Mouse (Mus musculus) CH12.LX (cell line): ENCODE measurements at regions not wholly inside any gene's neighbourhood (a gene's known extent, or its start where the extent isn't known, plus 50 kb on each side); places are given as distances from the start of the nearest gene placed in this dataset.

Experiments
- CHD1 ChIP-seq: IDR thresholded peaks from 2 replicates; pipeline ENCODE4 v1.6.1; 2012; ENCODE audit warnings: low read depth, low read length, improper control_type of control experiment, inconsistent platforms
- CTCF ChIP-seq, 2 experiments: IDR thresholded peaks in 1 of 2; conservative IDR thresholded peaks in 1 of 2; 2 replicates each; pipeline ENCODE4 v1.5.1; 2011 to 2012; ENCODE audit warnings: low read depth in 2 of 2, low read length in 2 of 2, improper control_type of control experiment in 1 of 2, inconsistent platforms in 1 of 2, mild to moderate bottlenecking in 1 of 2, moderate library complexity in 1 of 2
- E2F4 ChIP-seq: IDR thresholded peaks from 2 replicates; pipeline ENCODE4 v1.6.1; 2011; ENCODE audit warnings: low read depth, low read length, improper control_type of control experiment; ENCODE audit not compliant: insufficient replicate concordance
- EP300 ChIP-seq: IDR thresholded peaks from 2 replicates; pipeline ENCODE4 v1.6.1; 2011; ENCODE audit warnings: low read length, improper control_type of control experiment
- ETS1 ChIP-seq: conservative IDR thresholded peaks from 2 replicates; pipeline ENCODE4 v1.6.1; 2012; ENCODE audit warnings: low read depth, mild to moderate bottlenecking, inconsistent platforms, low read length, improper control_type of control experiment, moderate library complexity
- MAFK ChIP-seq: IDR thresholded peaks from 2 replicates; pipeline ENCODE4 v1.6.1; 2011; ENCODE audit warnings: low read length, improper control_type of control experiment; ENCODE audit not compliant: insufficient replicate concordance
- MAX ChIP-seq: IDR thresholded peaks from 2 replicates; pipeline ENCODE4 v1.6.1; 2011; ENCODE audit warnings: low read length, improper control_type of control experiment
- POLR2A ChIP-seq: IDR thresholded peaks from 2 replicates; pipeline ENCODE4 v1.6.1; 2011; ENCODE audit warnings: low read depth, mild to moderate bottlenecking, improper control_type of control experiment, low read length
- SMC3 ChIP-seq: IDR thresholded peaks from 2 replicates; pipeline ENCODE4 v1.6.1; 2011; ENCODE audit warnings: low read depth, low read length, improper control_type of control experiment
- USF2 ChIP-seq: conservative IDR thresholded peaks from 2 replicates; pipeline ENCODE4 v1.6.1; 2011; ENCODE audit warnings: low read depth, low read length, improper control_type of control experiment
- ZC3H11A ChIP-seq: IDR thresholded peaks from 2 replicates; pipeline ENCODE4 v1.6.1; 2012; ENCODE audit warnings: low read depth, mild to moderate bottlenecking, inconsistent platforms, low read length, improper control_type of control experiment
- ZKSCAN1 ChIP-seq: IDR thresholded peaks from 2 replicates; pipeline ENCODE4 v1.6.1; 2012; ENCODE audit warnings: low read depth, inconsistent platforms, low read length, improper control_type of control experiment, borderline replicate concordance

DNA sequence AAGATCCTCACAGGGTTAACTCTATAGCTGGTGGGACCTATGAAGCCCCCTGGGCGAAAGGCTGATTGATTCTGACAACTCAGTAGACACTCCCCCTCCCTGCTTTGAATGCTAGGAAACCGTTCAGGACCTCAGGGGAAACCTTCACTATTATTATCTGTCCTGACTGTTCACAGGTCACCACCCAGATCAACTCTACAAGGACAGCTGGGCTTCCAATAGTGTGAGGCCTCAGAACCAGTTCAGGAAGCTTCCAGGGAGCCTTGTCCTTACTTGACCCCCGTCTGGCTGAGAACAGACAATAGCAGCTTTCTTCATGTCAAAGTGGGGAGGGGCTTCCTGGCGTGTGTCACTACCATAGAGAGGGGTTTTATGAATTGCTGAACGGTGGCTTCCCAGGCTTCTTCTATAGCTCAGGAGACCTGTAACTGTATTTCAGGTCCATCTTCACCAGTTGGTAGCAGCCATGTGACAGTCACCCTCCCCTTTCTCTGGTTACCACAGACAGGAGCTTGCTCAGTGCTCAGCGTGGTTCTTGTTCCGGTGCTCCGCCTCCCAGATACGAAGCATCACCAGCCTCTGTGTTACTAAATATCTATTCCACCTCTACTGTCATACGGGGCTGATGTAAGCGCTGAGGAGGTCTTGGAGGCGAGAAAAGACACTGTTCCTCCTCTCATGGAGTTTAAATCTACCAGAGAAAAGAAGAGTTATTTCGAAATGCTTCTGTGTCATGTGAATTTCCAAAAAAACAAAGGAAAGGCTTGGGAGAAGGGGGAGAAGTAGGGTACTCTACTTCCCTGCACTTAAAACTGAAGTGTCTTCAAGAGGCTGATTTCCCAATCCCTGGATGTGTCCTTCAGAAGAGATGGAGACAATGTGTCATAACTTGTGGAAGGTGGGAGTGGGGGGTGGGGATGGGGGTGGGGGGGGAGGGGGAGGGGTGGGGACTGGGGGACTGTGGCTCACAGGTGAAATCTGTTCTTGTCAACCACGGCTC lies 96.9 kb downstream of the Vcpkmt start:
- no peak for TF ChIP-seq CTCF (conservative IDR thresholded peaks at IDR 0.05 in 1 of 2, IDR thresholded peaks at IDR 0.05 in 1 of 2; ENCODE audit: low read depth in 2 of 2, low read length in 2 of 2)
- TF ChIP-seq EP300: no peak
- TF ChIP-seq POLR2A: peak; percentile 66
- 0 out of 2 replicates have a peak, but pooled peaks have one; percentile 8 for TF ChIP-seq ETS1
- peak; percentile 70; the same call in 1 of the 2 replicates for TF ChIP-seq CHD1
- TF ChIP-seq MAFK: no peak
- TF ChIP-seq SMC3: no peak
- TF ChIP-seq ZKSCAN1: no peak
- no peak for TF ChIP-seq E2F4
- TF ChIP-seq ZC3H11A: no peak
- TF ChIP-seq MAX: peak; percentile 90
- TF ChIP-seq USF2: peak; percentile 15; the same call in 1 of the 2 replicates
